Mouse (Mus musculus): ENCODE measurements around the gene Patj. TPM values are rescaled to one million over a fixed set of nuclear protein-coding genes. Genes with fewer than 3 reads are reported as not detected.
A peak's percentile ranks its signal among the peaks of the same experiment; 100 is the strongest.
"Not testable (repeated sequence)": the region's sequence is repeated elsewhere in the genome, so short reads cannot be mapped to it uniquely, and the experiment has no call there.

Gene Patj
- polyA plus RNA-seq, 1 experiment from 2014 or later: 22.5 TPM

GRCm38 (mm10) chr4:98610501-98610900, 214.9 kb downstream of the Patj start:
- no peak overlapping the region for H3K4me3 ChIP-seq (ENCODE audit: low read length)
- H3K9me3 ChIP-seq (ENCODE audit: control insufficient read depth, low read length): no peaks in the 10 kb centered on the region
- WGBS: 85% methylated on average over 2 of the region's 2 CpGs
- H3K27me3 ChIP-seq (replicated peaks; ENCODE audit: control insufficient read depth, insufficient read depth, low read length): no peaks in the 10 kb centered on the region
- no peak overlapping the region for H3K27ac ChIP-seq (ENCODE audit: low read length)
- no peaks in the 10 kb centered on the region for H3K36me3 ChIP-seq (ENCODE audit: control insufficient read depth, insufficient read depth, low read length)
- ATAC-seq: peak; percentile 52
- no peaks in the 10 kb centered on the region for H3K4me1 ChIP-seq (ENCODE audit: control insufficient read depth, insufficient read depth, low read length)
- no peak overlapping the region for H3K9ac ChIP-seq (ENCODE audit: low read depth, low read length)
- no peak overlapping the region for H3K4me2 ChIP-seq (ENCODE audit: low read depth, low read length)

- Histone ChIP-seq H3K4me1 (ENCODE audit: control insufficient read depth, insufficient read depth, low read length) (no peaks in the 10 kb centered on the region), H3K4me3 (ENCODE audit: low read length) (no peak overlapping the region), H3K9ac (ENCODE audit: low read depth, low read length) (no peak overlapping the region), H3K36me3 (ENCODE audit: control insufficient read depth, insufficient read depth, low read length) (no peaks in the 10 kb centered on the region), H3K27me3 (replicated peaks; ENCODE audit: control insufficient read depth, insufficient read depth, low read length) (no peaks in the 10 kb centered on the region), H3K4me2 (ENCODE audit: low read depth, low read length) (no peak overlapping the region), H3K9me3 (ENCODE audit: control insufficient read depth, low read length) (no peaks in the 10 kb centered on the region), H3K27ac (ENCODE audit: low read length) (no peak overlapping the region)
- WGBS: 75% methylated on average over 3 of the region's 3 CpGs
- no peak for ATAC-seq
Measured at GRCm38 (mm10) chr4:98614395-98614794, 218.8 kb downstream of the Patj start.

- H3K4me1 ChIP-seq (ENCODE audit: control insufficient read depth, insufficient read depth, low read length): no peaks in the 10 kb centered on the region
- no peak for ATAC-seq
- H3K4me3 ChIP-seq (ENCODE audit: low read length): no peak overlapping the region
- 85% methylated on average over 6 of the region's 6 CpGs for WGBS
- no peaks in the 10 kb centered on the region for H3K9me3 ChIP-seq (ENCODE audit: control insufficient read depth, low read length)
- no peak overlapping the region for H3K27ac ChIP-seq (ENCODE audit: low read length)
- no peaks in the 10 kb centered on the region for H3K36me3 ChIP-seq (ENCODE audit: control insufficient read depth, insufficient read depth, low read length)
- no peaks in the 10 kb centered on the region for H3K27me3 ChIP-seq (replicated peaks; ENCODE audit: control insufficient read depth, insufficient read depth, low read length)
- no peak overlapping the region for H3K9ac ChIP-seq (ENCODE audit: low read depth, low read length)
- no peak overlapping the region for H3K4me2 ChIP-seq (ENCODE audit: low read depth, low read length)
Measured at GRCm38 (mm10) chr4:98619199-98619598, 223.6 kb downstream of the Patj start.

GRCm38 (mm10) chr4:98620986-98621784, 225.6 kb downstream of the Patj start:
- no peaks in the 10 kb centered on the region for H3K4me1 ChIP-seq (ENCODE audit: control insufficient read depth, insufficient read depth, low read length)
- H3K36me3 ChIP-seq (ENCODE audit: control insufficient read depth, insufficient read depth, low read length): no peaks in the 10 kb centered on the region
- H3K27ac ChIP-seq (ENCODE audit: low read length): no peak overlapping the region
- no peak overlapping the region for H3K4me2 ChIP-seq (ENCODE audit: low read depth, low read length)
- no peak overlapping the region for H3K9ac ChIP-seq (ENCODE audit: low read depth, low read length)
- H3K27me3 ChIP-seq (replicated peaks; ENCODE audit: control insufficient read depth, insufficient read depth, low read length): no peaks in the 10 kb centered on the region
- ATAC-seq: no peak
- no peaks in the 10 kb centered on the region for H3K9me3 ChIP-seq (ENCODE audit: control insufficient read depth, low read length)
- H3K4me3 ChIP-seq (ENCODE audit: low read length): no peak overlapping the region
- 69% methylated on average over 9 of the region's 9 CpGs for WGBS

GRCm38 (mm10) chr4:98622180-98622579, 226.6 kb downstream of the Patj start:
- Histone ChIP-seq H3K9me3 (ENCODE audit: control insufficient read depth, low read length) (no peaks in the 10 kb centered on the region), H3K4me1 (ENCODE audit: control insufficient read depth, insufficient read depth, low read length) (no peaks in the 10 kb centered on the region), H3K27me3 (replicated peaks; ENCODE audit: control insufficient read depth, insufficient read depth, low read length) (no peaks in the 10 kb centered on the region), H3K36me3 (ENCODE audit: control insufficient read depth, insufficient read depth, low read length) (no peaks in the 10 kb centered on the region), H3K27ac (ENCODE audit: low read length) (0 out of 2 replicates have a peak overlapping the region, but pooled peaks have one; percentile 2), H3K4me3 (ENCODE audit: low read length) (no peak overlapping the region), H3K9ac (ENCODE audit: low read depth, low read length) (no peak overlapping the region), H3K4me2 (ENCODE audit: low read depth, low read length) (no peak overlapping the region)
- no peak for ATAC-seq
- WGBS: 48% methylated on average over 1 of the region's 1 CpGs

GRCm38 (mm10) chr4:98622996-98623673, 227.6 kb downstream of the Patj start:
- no peaks in the 10 kb centered on the region for H3K9me3 ChIP-seq (ENCODE audit: control insufficient read depth, low read length)
- H3K4me3 ChIP-seq (ENCODE audit: low read length): no peak overlapping the region
- H3K4me2 ChIP-seq (ENCODE audit: low read depth, low read length): no peak overlapping the region
- H3K27ac ChIP-seq (ENCODE audit: low read length): peak overlapping the region; percentile 31; the same call in 1 of the 2 replicates
- H3K27me3 ChIP-seq (replicated peaks; ENCODE audit: control insufficient read depth, insufficient read depth, low read length): no peaks in the 10 kb centered on the region
- H3K9ac ChIP-seq (ENCODE audit: low read depth, low read length): no peak overlapping the region
- 38% methylated on average over 3 of the region's 3 CpGs for WGBS
- no peaks in the 10 kb centered on the region for H3K36me3 ChIP-seq (ENCODE audit: control insufficient read depth, insufficient read depth, low read length)
- ATAC-seq: peak; percentile 44
- no peaks in the 10 kb centered on the region for H3K4me1 ChIP-seq (ENCODE audit: control insufficient read depth, insufficient read depth, low read length)

GRCm38 (mm10) chr4:98628286-98628685, 232.7 kb downstream of the Patj start:
- H3K9ac ChIP-seq (ENCODE audit: low read depth, low read length): no peak overlapping the region
- WGBS: 88% methylated on average over 6 of the region's 6 CpGs
- H3K36me3 ChIP-seq (ENCODE audit: control insufficient read depth, insufficient read depth, low read length): no peaks in the 10 kb centered on the region
- no peak overlapping the region for H3K4me2 ChIP-seq (ENCODE audit: low read depth, low read length)
- no peak overlapping the region for H3K27ac ChIP-seq (ENCODE audit: low read length)
- H3K4me1 ChIP-seq (ENCODE audit: control insufficient read depth, insufficient read depth, low read length): no peaks in the 10 kb centered on the region
- no peak for ATAC-seq
- H3K27me3 ChIP-seq (replicated peaks; ENCODE audit: control insufficient read depth, insufficient read depth, low read length): no peaks in the 10 kb centered on the region
- H3K4me3 ChIP-seq (ENCODE audit: low read length): no peak overlapping the region
- no peaks in the 10 kb centered on the region for H3K9me3 ChIP-seq (ENCODE audit: control insufficient read depth, low read length)

- not testable (repeated sequence) for H3K4me2 ChIP-seq (ENCODE audit: low read depth, low read length); H3K4me1 ChIP-seq (ENCODE audit: control insufficient read depth, insufficient read depth, low read length); H3K9me3 ChIP-seq (ENCODE audit: control insufficient read depth, low read length)
Measured at GRCm38 (mm10) chr4:98629217-98629616, 233.6 kb downstream of the Patj start.

GRCm38 (mm10) chr4:98635140-98635837, 239.7 kb downstream of the Patj start:
- Histone ChIP-seq H3K4me2 (ENCODE audit: low read depth, low read length) (no peak overlapping the region), H3K27ac (ENCODE audit: low read length) (no peak overlapping the region), H3K9ac (ENCODE audit: low read depth, low read length) (no peak overlapping the region), H3K4me1 (ENCODE audit: control insufficient read depth, insufficient read depth, low read length) (no peaks in the 10 kb centered on the region), H3K36me3 (ENCODE audit: control insufficient read depth, insufficient read depth, low read length) (no peaks in the 10 kb centered on the region), H3K4me3 (ENCODE audit: low read length) (no peak overlapping the region), H3K9me3 (ENCODE audit: control insufficient read depth, low read length) (no peaks in the 10 kb centered on the region), H3K27me3 (replicated peaks; ENCODE audit: control insufficient read depth, insufficient read depth, low read length) (no peaks in the 10 kb centered on the region)
- WGBS: 79% methylated on average over 18 of the region's 18 CpGs
- ATAC-seq: no peak

More at GRCm38 (mm10) chr4:98629217-98629616, 233.6 kb downstream of the Patj start:
- not testable (repeated sequence) for H3K27me3 ChIP-seq (replicated peaks; ENCODE audit: control insufficient read depth, insufficient read depth, low read length); ATAC-seq; H3K9ac ChIP-seq (ENCODE audit: low read depth, low read length); H3K4me3 ChIP-seq (ENCODE audit: low read length); H3K36me3 ChIP-seq (ENCODE audit: control insufficient read depth, insufficient read depth, low read length); H3K27ac ChIP-seq (ENCODE audit: low read length)
